Mouse (Mus musculus) kidney, adult 18-20 months (tissue): ENCODE results near the gene Scfd2.

ENCODE experiments used
- DNase-seq: peaks from one replicate; pipeline ENCODE4 v3.0.0; 2021

Scfd2 gene

DNA sequence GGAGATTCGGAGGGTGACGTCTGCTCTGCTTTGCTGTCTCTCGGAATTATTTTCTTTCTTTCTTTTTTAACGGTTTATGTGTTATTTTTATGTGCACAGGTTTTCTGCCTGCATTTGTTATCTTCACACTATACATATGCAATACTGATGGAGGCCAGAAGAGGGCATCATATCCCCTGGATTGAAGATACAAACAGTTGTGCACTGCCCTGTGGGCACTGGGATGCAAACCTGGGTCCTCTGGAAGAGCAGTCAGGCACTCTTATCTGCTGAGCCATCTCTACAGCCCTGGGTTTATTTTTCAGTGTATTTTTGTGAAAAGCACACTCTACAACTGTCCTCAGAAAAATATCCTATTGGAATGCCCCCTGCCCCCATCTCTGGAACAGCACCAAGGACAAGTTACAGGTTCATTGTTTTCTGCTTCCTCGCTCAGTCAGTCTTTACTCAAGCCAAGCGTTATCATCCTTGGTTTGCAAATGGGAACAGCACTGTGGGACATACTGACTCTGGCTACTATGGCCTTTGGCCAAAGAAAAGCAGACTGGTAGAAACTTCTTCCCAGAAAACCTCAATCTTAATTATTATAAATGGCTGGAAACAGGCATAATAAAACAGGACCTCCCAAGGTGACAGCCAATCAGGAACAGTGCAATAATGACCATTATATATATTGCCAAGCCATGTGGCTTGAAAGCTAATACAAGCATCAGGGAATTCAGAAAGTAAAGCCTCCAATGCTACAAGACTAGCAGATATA, 75.9 kb downstream of the Scfd2 start:
- no peak for DNase-seq

DNA sequence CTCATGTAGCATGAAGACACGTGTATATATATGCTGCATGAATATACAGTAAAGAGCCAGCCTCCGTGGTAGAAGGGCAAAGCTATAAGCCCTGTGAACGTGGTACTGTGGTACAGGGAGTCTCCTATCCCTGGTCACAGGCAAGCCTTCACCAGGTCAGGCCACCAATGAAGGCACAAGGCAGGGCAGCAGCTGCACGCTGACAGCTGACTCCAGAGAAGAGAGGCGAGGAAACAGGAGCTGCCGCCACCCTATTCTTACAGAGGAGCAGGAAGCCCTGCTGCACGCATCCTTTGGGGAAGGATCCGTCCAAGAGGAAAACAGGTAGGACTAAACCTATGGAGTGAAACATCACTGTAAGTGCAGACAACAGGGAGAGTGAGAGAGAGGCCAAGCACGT, 76.5 kb downstream of the Scfd2 start:
- DNase-seq = no peak

DNA sequence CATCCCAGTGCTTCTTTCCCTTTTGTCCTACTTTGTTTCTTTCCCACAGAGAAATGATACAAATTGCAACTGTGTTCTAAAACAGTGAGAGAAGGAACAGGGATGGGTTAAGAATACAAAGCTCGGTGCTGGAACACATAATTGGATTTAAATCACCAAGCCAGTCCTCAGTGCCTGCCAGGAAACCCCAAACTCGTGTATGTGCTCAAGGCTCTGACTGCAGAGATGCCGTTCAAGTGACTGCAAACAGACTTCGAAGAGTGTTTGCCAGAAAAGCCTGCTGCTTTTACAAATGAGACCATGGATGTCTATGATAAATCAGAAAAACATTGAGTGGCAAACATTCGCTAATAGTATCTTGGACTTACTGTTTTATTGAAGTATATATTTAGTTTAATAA, 80.6 kb downstream of the Scfd2 start:
- DNase-seq = no peak

DNA sequence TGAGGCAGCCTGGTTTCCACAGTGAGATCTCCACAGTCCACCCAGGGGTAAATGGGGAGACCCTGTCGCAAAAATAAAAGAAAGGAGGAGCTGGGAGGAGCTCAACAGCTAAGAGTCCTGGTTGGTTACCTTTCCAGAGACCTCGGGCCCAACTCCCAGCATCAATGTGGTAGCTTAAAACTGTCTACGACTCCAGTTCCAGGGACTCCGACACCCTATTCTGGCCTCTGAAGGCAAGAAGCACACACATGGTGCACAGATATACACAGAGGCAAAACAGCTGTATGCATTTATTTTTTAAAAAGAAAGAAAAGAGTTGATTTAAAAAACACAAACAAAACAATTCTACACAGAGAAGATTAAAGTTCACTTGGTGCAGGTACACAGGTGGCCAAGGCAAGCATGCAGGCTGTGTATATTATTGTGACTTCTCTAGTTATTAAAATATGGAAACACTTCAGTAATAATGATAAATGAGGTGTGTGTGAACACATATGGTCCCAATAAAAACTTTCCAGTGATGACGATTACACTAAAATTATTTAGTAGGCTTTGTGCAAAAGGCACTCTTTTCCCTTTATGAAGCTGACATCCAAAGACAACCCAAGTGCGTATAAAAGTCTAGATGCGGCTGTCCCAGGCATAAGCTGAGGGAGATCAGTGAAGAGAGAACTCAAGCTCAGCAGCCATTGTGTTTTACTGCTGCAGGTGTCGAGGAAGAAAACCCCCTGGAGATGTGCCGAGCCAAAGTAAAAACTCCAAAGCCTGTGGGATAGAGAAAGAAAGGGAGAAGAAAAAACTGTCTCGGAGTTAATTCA, 83.8 kb downstream of the Scfd2 start:
- no peak for DNase-seq

DNA sequence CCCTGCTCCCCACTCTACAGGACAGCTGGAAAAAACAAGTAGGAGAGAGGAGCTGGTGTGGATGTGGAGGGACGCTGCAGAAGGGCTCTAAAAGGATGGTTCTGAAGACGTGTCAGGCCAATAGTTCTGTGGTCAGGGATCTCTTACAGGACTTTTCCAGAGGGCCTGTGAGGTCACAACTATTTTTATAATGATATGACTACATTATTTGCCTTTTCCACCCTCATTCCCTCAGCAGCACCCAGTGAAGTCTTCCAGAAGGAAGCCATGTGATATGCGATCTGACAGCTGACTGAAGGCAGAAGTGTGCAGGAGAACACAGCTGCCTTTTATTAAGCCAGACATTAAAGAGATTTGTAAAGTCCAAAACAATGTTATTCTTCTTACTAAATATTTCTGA, 85.7 kb downstream of the Scfd2 start:
- no peak for DNase-seq

DNA sequence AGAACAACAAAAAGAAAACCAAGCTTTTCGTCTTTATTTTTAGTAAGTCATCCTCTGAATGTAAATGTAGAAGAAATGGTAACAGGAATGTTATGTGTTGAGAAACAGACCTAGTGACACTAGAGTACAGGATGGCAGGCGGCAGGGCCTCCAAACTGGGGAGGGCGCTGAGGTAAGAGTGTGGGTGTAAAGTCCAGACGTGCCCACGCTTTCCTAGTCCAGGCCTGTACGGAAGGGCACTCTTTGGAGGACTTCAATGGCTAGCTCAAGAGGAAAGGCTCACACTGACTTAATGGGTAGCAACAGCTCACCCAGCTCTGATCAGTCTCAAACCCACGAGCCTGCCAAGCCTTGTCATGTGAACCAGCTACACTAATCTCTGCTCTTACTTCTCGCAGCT, 93.2 kb downstream of the Scfd2 start:
- no peak for DNase-seq

DNA sequence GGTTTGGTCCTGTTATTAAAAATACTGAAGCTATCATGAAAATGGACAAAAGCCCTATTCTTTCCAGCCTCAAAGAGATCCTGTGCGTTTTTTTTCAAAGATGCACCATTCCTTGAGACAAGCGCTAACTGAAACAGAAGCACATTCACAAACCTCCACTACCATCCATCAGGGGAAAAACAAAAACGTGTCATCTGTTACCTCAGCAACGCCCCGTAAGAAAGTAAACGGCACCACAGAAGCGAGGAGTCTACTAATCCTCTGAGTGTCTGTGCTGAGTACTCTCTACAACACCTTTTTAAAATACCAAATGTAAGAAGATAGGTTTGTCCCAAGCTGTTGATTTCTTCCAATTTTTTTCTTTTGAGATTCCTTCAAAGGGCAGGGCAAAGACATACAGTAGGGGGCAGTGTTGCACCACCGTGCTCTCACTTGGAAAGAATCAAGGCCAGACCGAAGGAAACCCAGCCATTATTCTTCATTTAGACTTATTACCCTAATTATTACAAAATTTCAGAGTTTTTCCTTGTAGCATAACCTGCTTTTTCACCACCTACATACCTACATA, 97.9 kb downstream of the Scfd2 start:
- peak; percentile 79 for DNase-seq

DNA sequence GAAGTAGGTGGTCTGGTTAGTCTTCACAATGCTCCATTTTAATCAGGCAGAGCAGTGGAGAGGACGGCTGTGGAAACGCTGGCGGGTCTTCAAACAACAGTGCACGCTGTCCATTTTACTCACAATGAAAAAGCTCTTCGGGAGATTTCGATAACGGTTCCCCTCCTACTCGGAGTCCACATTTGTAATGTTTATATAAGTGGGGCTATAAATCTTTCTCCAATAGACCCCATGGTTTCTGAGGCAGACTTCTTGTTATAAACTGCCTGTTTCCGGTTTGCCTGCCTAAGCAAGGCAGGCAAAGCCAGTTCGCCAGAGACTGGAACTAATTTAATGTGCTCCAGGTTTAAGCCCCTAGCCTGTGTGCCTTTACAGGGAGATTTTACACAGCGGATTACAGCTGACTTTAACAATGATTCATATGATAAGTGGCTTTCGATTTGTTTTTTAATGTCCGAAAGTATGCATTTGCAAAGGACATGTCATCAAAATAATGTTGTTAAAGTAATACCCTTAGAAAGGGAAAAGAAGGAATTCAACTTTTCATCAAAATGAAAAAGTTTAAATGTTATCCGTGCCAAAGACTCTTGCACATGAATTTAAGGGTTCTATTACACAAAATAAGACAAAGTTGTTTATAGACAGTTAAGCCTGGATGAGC, 98.5 kb downstream of the Scfd2 start:
- DNase-seq = no peak

DNA sequence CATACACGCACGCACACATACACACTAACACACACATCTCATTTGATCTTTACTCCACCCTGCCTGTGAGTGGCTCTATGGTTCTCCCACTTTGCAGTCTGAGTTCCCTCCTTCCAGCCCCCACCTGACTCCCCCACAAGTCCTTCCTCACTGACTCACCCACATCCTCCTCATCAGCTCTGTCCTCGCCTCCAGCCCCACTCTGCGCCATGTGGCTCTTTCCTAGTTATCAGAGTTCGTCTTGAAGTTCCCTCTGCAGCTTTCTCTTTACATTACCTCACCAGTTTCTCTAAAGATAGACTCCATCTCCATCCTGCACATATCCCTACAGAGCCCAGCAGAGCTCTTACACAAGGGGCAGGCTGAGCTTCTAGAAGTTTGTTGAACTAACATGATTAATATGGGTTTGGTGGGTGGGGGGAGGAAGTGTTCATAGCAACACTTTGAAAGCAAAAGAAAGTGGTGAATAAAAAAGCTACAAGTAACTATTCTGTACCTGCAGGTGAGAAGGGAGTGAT, 110.9 kb downstream of the Scfd2 start:
- DNase-seq = no peak

DNA sequence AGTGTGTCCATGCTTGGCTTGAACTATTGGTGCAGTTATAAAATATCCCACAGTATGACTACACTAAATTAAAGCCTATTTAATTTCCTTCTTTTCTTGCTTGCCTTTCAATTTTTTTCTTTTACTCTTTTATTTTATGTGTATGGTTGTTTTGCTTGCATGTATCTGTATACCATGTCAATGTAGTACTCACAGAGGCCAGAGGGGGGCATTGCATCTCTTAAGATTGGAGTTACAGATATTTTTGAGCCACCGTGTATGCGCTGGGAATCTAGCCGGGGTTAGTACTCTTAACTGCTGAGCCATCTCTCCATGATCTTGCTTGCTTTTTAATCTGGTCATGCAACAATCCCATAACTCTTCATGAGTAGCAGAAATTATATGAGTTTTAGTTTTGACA, 119.0 kb downstream of the Scfd2 start:
- no peak for DNase-seq

DNA sequence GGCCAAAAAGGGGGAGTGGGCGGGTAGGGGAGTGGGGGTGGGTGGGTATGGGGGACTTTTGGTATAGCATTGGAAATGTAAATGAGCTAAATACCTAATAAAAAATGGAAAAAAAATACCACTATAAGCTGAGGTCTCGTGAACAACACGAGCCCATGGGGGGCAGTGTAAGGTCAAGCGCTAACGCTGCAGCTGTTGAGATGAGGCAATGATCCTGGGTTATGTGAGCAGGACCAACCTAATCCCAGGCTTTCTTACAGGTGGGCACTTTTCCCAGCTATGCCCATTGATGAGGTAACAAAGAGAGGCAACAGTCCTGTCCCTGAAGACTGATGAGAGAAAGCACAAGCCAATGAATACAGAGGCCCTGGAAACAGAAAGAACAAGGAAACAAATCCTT, 126.7 kb downstream of the Scfd2 start:
- no peak for DNase-seq

DNA sequence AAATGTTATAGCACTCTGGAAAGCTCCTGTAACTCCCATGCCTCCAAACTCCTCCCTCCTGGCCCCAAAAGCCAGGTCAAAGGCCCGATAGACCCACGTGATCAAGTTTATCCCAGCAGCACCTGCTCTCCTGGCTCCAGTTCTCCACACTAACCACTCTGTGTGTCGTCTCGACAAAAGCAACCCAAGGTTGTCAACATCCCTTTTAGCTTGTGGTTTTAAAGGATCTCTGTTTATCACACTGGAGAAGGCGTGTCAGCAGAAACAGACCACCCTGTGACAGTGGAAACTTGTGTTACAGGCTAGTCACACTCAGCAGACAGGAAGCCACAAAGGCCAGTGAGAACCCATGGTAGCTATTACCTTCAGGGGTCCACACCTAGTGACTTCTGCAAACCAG, 127.5 kb downstream of the Scfd2 start:
- no peak for DNase-seq

DNA sequence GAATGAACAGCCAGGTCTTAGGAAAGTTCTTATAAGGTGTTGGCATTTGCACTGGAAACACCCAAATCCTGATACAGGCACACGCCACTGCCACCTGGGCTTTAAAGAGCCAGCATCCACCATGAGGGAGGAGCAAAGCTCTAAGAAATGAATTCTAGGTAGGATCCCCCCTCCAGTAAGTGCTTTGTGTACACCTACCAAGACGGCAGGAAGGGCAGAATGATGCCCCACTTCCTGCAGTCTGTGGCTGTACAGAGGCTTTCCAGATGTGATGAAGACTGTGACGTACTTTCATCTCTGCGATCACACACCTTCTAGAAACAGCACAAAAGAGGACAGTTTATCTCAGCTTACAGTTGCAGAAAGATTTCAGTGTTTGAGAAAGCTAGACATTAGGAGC, 128.9 kb downstream of the Scfd2 start:
- DNase-seq = no peak

DNA sequence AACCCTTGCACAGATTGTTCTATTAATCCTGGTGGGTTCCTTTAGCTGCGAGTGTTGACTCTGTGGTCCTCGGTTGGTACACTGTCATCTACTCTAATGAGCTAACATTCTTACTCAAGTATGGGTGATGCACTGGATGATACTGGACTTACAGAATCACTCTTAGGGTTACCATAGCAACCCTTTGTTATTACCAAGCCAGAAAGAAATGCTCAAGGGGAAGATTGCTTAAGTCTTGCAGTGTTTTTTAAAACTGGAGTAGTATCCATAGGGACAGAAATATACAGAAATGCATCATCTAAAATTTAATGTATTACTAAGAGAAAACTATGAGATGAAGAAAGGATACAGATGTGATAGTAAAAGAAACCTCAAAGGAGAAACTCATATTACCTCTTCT, 139.8 kb downstream of the Scfd2 start:
- DNase-seq = no peak

DNA sequence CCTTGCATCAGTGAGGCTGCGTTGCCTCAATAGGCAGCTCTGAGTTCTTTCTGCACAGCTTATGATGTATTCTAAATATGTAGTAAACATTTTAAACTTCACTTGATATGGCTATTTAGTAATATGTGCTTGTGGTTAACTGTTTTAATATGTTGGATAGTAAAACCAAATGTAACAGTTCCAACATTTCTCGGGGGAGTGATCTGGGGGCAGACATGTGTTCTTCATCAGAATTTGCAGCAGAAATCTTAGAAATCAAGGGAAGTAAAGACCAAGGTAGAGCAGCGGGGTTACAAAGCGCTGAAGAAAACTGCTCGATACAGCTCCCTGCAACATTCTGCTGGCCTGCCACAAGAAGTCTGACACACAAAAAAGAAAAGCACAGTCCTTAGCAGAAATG, 140.2 kb downstream of the Scfd2 start:
- no peak for DNase-seq

DNA sequence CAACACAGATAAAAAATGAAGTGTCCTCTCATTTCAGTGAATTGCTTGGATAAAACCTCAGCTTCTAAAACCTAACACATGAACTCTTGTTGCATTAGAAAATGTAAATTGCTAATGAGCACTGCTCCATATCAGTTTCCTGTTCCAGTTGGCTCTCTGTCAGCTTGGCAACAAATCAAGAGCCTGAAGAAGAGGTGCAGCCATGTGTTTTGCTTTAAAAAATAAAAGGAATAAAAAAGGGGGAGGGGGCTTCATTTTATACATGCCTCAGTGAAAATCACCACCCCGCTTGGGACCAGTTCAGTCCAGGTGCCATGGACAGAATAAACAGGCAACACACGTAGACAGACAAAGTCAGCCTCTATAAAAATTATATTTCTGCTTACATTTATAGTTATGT, 142.7 kb downstream of the Scfd2 start:
- no peak for DNase-seq

DNA sequence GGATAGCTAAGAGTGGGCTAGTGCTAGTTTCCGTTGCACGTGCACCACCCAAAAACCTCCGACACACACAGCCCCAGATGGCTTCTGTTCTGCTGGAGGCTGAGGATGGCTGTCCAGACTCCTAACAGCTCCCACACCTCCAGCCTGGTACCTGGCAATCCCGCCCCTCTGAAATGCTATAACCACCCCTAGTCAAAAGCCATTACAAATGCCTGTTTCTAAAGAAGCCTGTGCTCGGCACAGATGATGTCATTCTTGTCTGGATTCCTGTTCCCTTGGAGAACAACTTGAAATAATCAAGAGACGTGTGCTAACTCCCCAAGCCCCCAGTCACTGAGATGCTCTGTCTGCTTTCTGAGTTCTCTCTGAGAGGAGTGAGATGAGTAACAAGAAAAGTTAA, 143.5 kb downstream of the Scfd2 start:
- no peak for DNase-seq

DNA sequence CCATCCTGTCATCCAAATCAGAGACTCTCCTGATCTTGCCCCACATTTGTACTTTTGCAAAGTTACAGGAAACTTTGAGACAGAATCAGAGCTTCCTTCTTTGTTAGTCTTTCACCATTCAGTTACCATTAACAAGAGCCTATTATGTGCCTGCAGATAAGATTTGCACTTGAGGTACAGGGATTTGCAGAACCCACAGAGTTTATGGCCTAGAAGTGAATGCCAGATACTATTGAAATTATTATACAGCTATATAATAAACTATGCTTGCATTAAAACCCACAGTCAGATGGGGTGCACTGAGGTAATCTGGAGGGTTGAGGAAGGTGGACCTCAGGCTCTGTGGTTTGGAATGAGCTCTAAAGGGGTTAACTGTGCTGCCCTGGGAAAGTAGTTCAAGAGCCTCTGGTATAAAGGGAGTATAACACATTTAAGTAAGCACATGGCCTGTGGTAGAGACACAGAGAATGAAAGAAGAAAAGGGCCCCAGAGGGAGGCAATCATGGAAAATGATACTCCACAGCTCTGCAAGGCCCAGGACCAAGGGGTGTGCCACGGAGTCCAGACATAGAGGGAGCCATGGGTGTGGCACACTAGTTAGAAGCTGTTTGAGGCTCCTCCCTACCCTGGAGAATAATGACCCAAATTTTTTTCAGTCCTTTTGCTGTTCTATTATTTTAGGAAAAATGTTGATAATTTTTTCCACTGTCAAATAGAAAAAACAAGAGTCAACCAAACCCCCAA, 144.2 kb downstream of the Scfd2 start:
- DNase-seq = no peak

DNA sequence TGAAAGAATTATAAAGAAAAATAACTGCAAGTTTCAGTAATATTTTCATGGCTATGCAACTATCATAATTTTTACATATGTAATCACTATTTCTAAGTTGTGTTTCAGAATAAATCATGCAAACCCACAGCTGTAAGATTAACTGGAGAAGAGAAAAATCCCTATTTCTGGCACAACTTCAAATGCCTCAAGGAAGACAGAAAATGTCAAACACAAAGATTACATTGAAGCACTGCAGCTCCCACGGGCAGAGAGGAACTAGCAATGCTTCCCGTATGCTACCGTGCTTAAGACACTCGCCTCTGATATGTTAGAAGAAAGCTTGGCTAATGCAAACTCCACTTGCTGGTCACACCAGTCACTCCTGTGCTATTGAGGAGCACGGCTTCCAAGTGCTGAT, 151.5 kb downstream of the Scfd2 start:
- no peak for DNase-seq

DNA sequence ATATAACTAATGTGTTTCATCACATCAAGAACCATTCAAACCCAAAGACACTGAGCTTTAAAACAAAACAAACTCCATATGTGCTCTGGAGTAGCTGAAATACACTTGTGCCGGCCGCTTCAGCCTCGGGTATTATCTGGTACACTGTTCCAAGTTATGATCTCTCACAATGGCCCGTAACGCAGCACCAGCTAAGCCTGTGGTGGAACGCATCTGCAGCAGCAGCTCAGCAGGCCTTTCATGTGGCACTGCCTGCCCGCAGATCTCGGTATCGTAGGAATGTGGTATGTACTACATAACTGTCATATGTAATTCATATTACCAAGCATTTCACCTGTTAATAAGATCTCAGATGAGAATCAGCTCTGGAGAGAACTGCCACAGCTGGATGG, 164.9 kb downstream of the Scfd2 start:
- DNase-seq = no peak

DNA sequence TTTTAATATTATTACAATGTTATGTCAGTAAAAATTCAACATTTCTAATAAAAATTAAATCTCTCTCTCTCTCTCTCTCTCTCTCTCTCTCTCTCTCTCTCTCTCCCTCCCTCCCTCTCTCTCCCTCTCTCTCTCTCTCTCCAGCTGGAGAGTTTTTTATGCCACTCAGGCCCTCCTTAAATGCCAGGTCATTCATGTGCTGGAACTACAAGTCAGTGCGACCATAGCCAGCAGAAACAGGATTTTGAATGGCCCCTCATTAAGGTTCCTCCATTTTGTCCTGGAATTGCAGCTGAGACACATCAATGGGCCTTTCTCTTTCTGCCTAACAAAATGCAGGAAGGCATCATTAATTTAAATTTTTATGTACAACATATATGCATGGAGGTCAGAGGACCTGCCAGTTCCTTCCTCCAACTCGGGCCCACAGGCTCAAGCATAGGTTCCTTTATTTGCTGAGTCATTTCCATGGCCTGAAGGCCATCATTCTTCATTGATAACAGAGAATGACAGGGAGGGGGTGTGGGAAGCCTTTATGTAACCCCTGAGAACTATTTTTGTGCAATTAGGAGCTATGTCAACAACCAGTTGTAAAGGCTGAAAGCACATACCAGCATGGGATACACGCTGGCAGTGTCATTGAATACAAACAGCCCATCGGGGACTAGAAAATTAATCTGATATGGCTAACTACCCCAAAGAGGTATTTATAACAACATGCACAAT, 165.4 kb downstream of the Scfd2 start:
- no peak for DNase-seq

DNA sequence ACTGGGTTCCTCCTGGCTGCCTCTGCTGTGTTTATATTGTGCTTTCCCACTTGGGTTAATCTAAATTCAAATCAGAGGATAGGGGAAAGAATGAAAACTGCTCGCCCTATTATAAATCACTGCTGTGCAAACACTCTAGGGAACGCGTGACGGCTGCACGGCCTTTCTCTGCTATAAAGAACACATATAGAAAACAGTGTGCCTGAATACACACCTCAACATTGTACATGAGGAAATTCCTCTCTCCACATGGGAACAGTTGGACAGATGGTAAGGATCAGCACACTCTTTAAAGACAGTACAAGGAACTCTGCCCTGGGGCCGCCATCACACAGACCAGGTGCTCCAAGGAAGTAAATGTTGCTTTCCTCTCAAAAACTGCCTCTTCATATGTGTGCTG, 166.2 kb downstream of the Scfd2 start:
- no peak for DNase-seq
